Mouse (Mus musculus) heart, embryonic 16.5 days (tissue): ENCODE data around the gene Fam171a2. TPM values are rescaled to one million over a fixed set of nuclear protein-coding genes. Genes with fewer than 3 reads are reported as not detected.
"Not testable (repeated sequence)": the region's sequence is repeated elsewhere in the genome, so short reads cannot be mapped to it uniquely, and the experiment has no call there.

Source experiments
- ATAC-seq: fragments of 200-750 bp; cut with Nextera tagmentation; replicated peaks from 2 replicates; pipeline ENCODE4 v1.8.0; 2017; ENCODE audit warnings: moderate number of reproducible peaks; ENCODE audit not compliant: insufficient read depth, low FRiP score; ENCODE audit errors: extremely low read depth
- H3K27ac ChIP-seq: fragments of 300-500 bp; sonication (generic); 2 replicates; pipeline ENCODE4 v1.5.1; 2014; ENCODE audit warnings: mild to moderate bottlenecking, low read length, control low read depth, moderate library complexity
- H3K27me3 ChIP-seq: fragments of 300-500 bp; sonication (generic); 2 replicates; pipeline ENCODE4 v1.6.1; 2014; ENCODE audit warnings: low read length, mixed read lengths; ENCODE audit not compliant: control insufficient read depth, insufficient read depth
- H3K36me3 ChIP-seq: fragments of 300-500 bp; sonication (generic); 2 replicates; pipeline ENCODE4 v1.6.1; 2014; ENCODE audit not compliant: control insufficient read depth, insufficient read depth
- H3K4me1 ChIP-seq: fragments of 300-500 bp; sonication (generic); 2 replicates; pipeline ENCODE4 v1.6.1; 2014; ENCODE audit warnings: low read length, mixed read lengths; ENCODE audit not compliant: control insufficient read depth, insufficient read depth
- H3K4me2 ChIP-seq: fragments of 300-500 bp; sonication (generic); 2 replicates; pipeline ENCODE4 v1.6.1; 2014; ENCODE audit warnings: low read depth, mild to moderate bottlenecking, control low read depth, low read length
- H3K4me3 ChIP-seq: fragments of 300-500 bp; sonication (generic); 2 replicates; pipeline ENCODE4 v1.5.1; 2014; ENCODE audit warnings: mild to moderate bottlenecking, control low read depth, low read length
- H3K9ac ChIP-seq: fragments of 300-500 bp; sonication (generic); 2 replicates; pipeline ENCODE4 v1.6.1; 2014; ENCODE audit warnings: low read length, control low read depth
- H3K9me3 ChIP-seq: fragments of 300-500 bp; sonication (generic); replicated peaks from 2 replicates; pipeline ENCODE4 v1.6.1; 2016; ENCODE audit warnings: low read length; ENCODE audit not compliant: control insufficient read depth
- WGBS: fragments of 180-500 bp; shearing (Covaris S2); extraction: QIAGEN DNeasy Blood & Tissue Kit; methylation state at CpG from one replicate; pipeline ENCODE4 v1.1.7; 2014; 5-methylcytosine and 5-hydroxymethylcytosine counted together
- polyA plus RNA-seq: library from polyadenylated mRNA; unstranded; fragments of >200 nt; fragmentation: Nextera tagmentation; extraction: Ambion mirVana; gene quantifications from 2 replicates; pipeline ENCODE4 v1.2.1, GENCODE M21; 2015

Gene Fam171a2
- polyA plus RNA-seq, 1 experiment from 2014 or later, result 3.9 TPM

GRCm38 (mm10) chr11:102396263-102396662, 51.2 kb downstream of the Fam171a2 start:
- Histone ChIP-seq H3K27ac (no peak overlapping the region), H3K4me2 (no peak overlapping the region), H3K36me3 (no peaks in the 10 kb centered on the region), H3K27me3 (peaks cover 54% of the 10 kb centered on the region), H3K4me1 (peaks cover 15% of the 10 kb centered on the region), H3K9ac (no peak overlapping the region), H3K4me3 (no peak overlapping the region), H3K9me3 (no peaks in the 10 kb centered on the region)
- WGBS, result 52% methylated on average over 6 of the region's 6 CpGs
- no peak for ATAC-seq

- Histone ChIP-seq H3K27ac (no peak overlapping the region), H3K36me3 (no peaks in the 10 kb centered on the region), H3K9me3 (no peaks in the 10 kb centered on the region), H3K4me3 (no peak overlapping the region), H3K4me1 (peaks cover 15% of the 10 kb centered on the region), H3K4me2 (no peak overlapping the region), H3K9ac (no peak overlapping the region), H3K27me3 (peaks cover 49% of the 10 kb centered on the region)
- ATAC-seq, result no peak
- WGBS, result 10% methylated on average over 5 of the region's 5 CpGs
These were observed 52.2 kb downstream of the Fam171a2 start for GRCm38 (mm10) chr11:102395250-102395649.

- Histone ChIP-seq H3K4me3 (no peak overlapping the region), H3K27me3 (peaks cover 45% of the 10 kb centered on the region), H3K4me1 (peaks cover 15% of the 10 kb centered on the region), H3K27ac (no peak overlapping the region), H3K36me3 (no peaks in the 10 kb centered on the region), H3K9me3 (no peaks in the 10 kb centered on the region), H3K9ac (no peak overlapping the region), H3K4me2 (no peak overlapping the region)
- ATAC-seq, result no peak
- WGBS, result 75% methylated on average over 9 of the region's 9 CpGs
These were observed 52.9 kb downstream of the Fam171a2 start for GRCm38 (mm10) chr11:102394421-102395124.

GRCm38 (mm10) chr11:102393719-102394420, 53.6 kb downstream of the Fam171a2 start:
- 10% methylated on average over 17 of the region's 17 CpGs for WGBS
- H3K4me3 ChIP-seq, result peak overlapping the region; percentile 47
- ATAC-seq, result peak; percentile 16; the same call in 1 of the 2 replicates
- H3K36me3 ChIP-seq, result no peaks in the 10 kb centered on the region
- H3K4me1 ChIP-seq, result peaks cover 15% of the 10 kb centered on the region
- H3K27ac ChIP-seq, result no peak overlapping the region
- H3K9me3 ChIP-seq, result no peaks in the 10 kb centered on the region
- peaks cover 38% of the 10 kb centered on the region for H3K27me3 ChIP-seq
- peak overlapping the region; percentile 86 for H3K4me2 ChIP-seq
- 0 out of 2 replicates have a peak overlapping the region, but pooled peaks have one; percentile 21 for H3K9ac ChIP-seq

GRCm38 (mm10) chr11:102393238-102393634, 54.2 kb downstream of the Fam171a2 start, which contains the start of gene Rundc3a:
Rundc3a (plus strand) TSS chr11:102393403.
- Histone ChIP-seq H3K36me3 (no peaks in the 10 kb centered on the region), H3K27ac (no peak within 1 kb of the TSS), H3K9ac (0 out of 2 replicates have a peak within 1 kb of the TSS, but pooled peaks have one; percentile 21), H3K4me2 (peak within 1 kb of the TSS; percentile 86), H3K4me1 (peaks cover 12% of the 10 kb centered on the region), H3K27me3 (peaks cover 33% of the 10 kb centered on the region), H3K4me3 (peak within 1 kb of the TSS; percentile 47), H3K9me3 (no peaks in the 10 kb centered on the region)
- WGBS, result under 1% methylated on average over 32 of the region's 34 CpGs
- peak; percentile 78 for ATAC-seq

- Histone ChIP-seq H3K36me3 (no peaks in the 10 kb centered on the region), H3K27me3 (peaks cover 27% of the 10 kb centered on the region), H3K9ac (no peak overlapping the region), H3K27ac (no peak overlapping the region), H3K9me3 (no peaks in the 10 kb centered on the region), H3K4me2 (peak overlapping the region; percentile 86), H3K4me3 (peak overlapping the region; percentile 47), H3K4me1 (peaks cover 12% of the 10 kb centered on the region)
- no peak for ATAC-seq
- 15% methylated on average over 15 of the region's 15 CpGs for WGBS
These were observed 54.8 kb downstream of the Fam171a2 start for GRCm38 (mm10) chr11:102392441-102393237.

- not testable (repeated sequence) for H3K27me3 ChIP-seq, H3K9me3 ChIP-seq, H3K4me3 ChIP-seq, ATAC-seq, H3K27ac ChIP-seq, H3K4me2 ChIP-seq, H3K36me3 ChIP-seq, H3K9ac ChIP-seq
- peaks cover 12% of the 10 kb centered on the region for H3K4me1 ChIP-seq
- WGBS, result 84% methylated on average over 4 of the region's 5 CpGs
These were observed 58.0 kb downstream of the Fam171a2 start for GRCm38 (mm10) chr11:102389436-102389835.
